Mouse (Mus musculus) spleen, postnatal 10 days (tissue): ENCODE data around the gene Gpc4.

Experiments
- DNase-seq, 2 experiments: peaks; one replicate each; pipeline ENCODE4 v3.0.0; 2021 to 2022; ENCODE audit warnings: low spot score in 2 of 2

The Gpc4 gene

GRCm38 (mm10) chrX:52151100-52151499 is 14.0 kb downstream of the Gpc4 start:
- DNase-seq, result peak in 1 of 2 experiments; percentile 13

GRCm38 (mm10) chrX:52145563-52145962 is 19.5 kb downstream of the Gpc4 start:
- no peak for DNase-seq

GRCm38 (mm10) chrX:52144491-52144890 is 20.6 kb downstream of the Gpc4 start:
- no peak for DNase-seq

- DNase-seq, result no peak
Measured at GRCm38 (mm10) chrX:52140316-52140715, 24.7 kb downstream of the Gpc4 start.

- no peak for DNase-seq
Measured at GRCm38 (mm10) chrX:52138461-52139075, 26.5 kb downstream of the Gpc4 start.

- no peak for DNase-seq
Measured at GRCm38 (mm10) chrX:52138033-52138432, 27.0 kb downstream of the Gpc4 start.

- no peak for DNase-seq
Measured at GRCm38 (mm10) chrX:52136525-52136924, 28.5 kb downstream of the Gpc4 start.

- no peak for DNase-seq
Measured at GRCm38 (mm10) chrX:52129604-52130003, 35.4 kb downstream of the Gpc4 start.

GRCm38 (mm10) chrX:52128794-52129193 is 36.3 kb downstream of the Gpc4 start:
- no peak for DNase-seq

- DNase-seq, result peak in 1 of 2 experiments; percentile 10
Measured at GRCm38 (mm10) chrX:52113651-52114050, 51.4 kb downstream of the Gpc4 start.

GRCm38 (mm10) chrX:52109663-52110062 is 55.4 kb downstream of the Gpc4 start:
- DNase-seq, result no peak

GRCm38 (mm10) chrX:52108966-52109365 is 56.1 kb downstream of the Gpc4 start:
- DNase-seq, result no peak

- no peak for DNase-seq
Measured at GRCm38 (mm10) chrX:52103771-52104170, 61.3 kb downstream of the Gpc4 start.

GRCm38 (mm10) chrX:52101940-52102339 is 63.1 kb downstream of the Gpc4 start:
- no peak for DNase-seq

- DNase-seq, result no peak
Measured at GRCm38 (mm10) chrX:52101445-52101844, 63.6 kb downstream of the Gpc4 start.

GRCm38 (mm10) chrX:52087726-52088348 is 77.2 kb downstream of the Gpc4 start:
- DNase-seq, result peak in 1 of 2 experiments; percentile 42

GRCm38 (mm10) chrX:52086885-52087573 is 78.0 kb downstream of the Gpc4 start:
- DNase-seq, result no peak

GRCm38 (mm10) chrX:52083557-52083956 is 81.5 kb downstream of the Gpc4 start:
- no peak for DNase-seq

- DNase-seq, result no peak
Measured at GRCm38 (mm10) chrX:52072410-52072809, 92.6 kb downstream of the Gpc4 start.

GRCm38 (mm10) chrX:52053416-52053815 is 111.6 kb downstream of the Gpc4 start:
- DNase-seq, result peak in 1 of 2 experiments; percentile 11

GRCm38 (mm10) chrX:52052011-52052410 is 113.0 kb downstream of the Gpc4 start:
- DNase-seq, result no peak

- no peak for DNase-seq
Measured at GRCm38 (mm10) chrX:52050941-52051340, 114.1 kb downstream of the Gpc4 start.

GRCm38 (mm10) chrX:52039875-52040274 is 125.2 kb downstream of the Gpc4 start:
- DNase-seq, result no peak
